Mouse (Mus musculus): Measurements from ENCODE around the gene Gm44511. TPM values are rescaled to one million over a fixed set of nuclear protein-coding genes. Genes with fewer than 3 reads are reported as not detected.
A peak's percentile ranks its signal among the peaks of the same experiment; 100 is the strongest.
"Not testable (repeated sequence)": the region's sequence is repeated elsewhere in the genome, so short reads cannot be mapped to it uniquely, and the experiment has no call there.

Gene Gm44511
- total RNA-seq, 4 experiments from 2014 or later, result 0.82 TPM; not detected in 3

DNA sequence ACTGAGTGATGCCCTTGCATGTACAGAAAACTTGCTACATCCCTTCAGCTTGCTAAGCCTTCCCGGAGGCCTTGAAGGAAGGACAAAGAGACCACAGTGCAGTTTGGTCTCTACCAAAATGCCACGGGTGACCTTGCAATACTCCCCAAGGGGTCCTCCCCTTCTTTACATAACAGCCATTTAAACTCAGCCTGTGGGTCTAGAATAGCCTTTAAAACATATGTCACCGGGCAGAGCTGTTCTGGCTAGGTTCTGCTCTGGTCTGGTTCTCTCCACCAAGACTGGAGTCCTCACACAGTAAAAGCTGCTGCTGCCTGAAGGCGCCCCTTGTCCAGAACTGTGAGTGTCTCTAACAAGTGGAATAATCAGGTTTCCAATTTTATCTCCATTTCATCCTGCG is 25.4 kb downstream of the Gm44511 start:
- DNase-seq (ENCODE audit: low spot score in 2 of 2), result not testable (repeated sequence)

DNA sequence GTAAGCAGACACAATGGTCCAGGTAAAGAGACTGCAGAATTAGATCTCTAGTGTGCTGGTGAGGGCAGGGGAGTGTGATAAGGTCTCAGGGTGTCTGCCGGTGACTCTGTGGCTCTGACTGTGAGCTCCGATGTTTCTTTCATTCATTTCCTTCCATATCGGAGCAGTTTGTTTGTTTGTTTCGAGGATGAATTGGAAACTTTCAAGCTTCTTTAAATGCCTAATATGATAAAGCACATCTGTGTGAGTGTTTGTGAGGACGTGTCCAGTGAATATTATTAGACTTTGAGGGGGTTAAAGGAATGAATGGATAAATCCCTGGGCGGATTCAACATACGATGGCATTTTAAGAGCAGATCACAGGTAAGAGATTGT is 26.2 kb downstream of the Gm44511 start:
- no peak for DNase-seq (ENCODE audit: low spot score in 2 of 2)

DNA sequence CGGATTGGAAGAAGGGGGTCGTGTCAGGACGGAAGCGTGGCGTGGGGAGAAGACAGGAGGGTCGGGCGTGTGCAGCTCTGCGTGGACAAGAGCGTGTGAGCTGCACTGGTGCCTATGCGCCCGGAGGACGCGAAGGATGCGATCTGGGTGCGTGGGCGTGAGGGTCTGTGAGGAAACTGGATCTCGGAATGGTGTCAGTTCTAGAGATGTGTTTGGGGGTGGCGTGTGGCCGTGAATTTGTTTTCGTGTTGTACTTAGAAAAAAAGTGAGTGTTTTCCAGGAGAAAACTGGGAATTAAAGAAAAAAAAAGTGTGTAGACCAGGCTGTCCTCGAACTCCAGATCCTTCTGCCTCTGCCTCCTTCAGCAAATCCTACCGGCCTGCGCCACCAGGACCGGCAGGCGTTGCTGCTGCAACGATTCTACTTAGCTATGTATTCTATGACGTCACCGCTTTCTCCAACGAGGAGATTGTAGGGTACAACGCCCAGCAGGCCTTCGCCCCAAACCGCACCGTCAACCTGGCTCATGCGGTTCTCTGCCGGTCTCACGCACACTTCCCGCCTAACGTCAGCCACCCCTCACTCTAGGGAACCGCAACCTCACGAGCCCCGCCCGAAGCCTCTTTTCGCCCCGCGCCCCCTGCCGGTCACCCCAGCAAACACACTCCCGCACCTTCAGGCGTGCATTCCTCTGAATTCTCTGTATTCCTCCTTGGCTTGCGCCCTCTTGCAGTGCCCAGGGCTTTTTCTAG is 26.8 kb downstream of the Gm44511 start:
- DNase-seq (ENCODE audit: low spot score in 2 of 2), result peak; percentile 88 to 96

DNA sequence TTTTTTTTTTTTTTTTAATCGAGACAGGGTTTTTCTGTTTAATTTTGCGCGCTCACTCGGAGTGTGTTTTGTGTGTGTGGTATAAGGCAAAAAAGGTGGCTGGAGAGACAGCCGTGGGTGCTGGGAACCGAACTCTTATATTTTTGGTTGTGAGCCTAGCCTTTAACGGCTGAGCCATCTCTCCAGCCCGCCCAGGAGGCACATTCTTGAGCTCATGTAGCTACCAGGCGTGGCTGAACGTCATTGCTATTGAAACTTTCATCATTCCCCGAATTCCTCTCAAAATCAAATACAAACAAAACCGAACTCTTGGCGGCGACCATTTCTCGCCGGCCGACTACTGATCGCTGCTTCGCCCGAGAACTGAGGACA is 27.4 kb downstream of the Gm44511 start:
- DNase-seq (ENCODE audit: low spot score in 2 of 2), result peak; percentile 60 to 90

DNA sequence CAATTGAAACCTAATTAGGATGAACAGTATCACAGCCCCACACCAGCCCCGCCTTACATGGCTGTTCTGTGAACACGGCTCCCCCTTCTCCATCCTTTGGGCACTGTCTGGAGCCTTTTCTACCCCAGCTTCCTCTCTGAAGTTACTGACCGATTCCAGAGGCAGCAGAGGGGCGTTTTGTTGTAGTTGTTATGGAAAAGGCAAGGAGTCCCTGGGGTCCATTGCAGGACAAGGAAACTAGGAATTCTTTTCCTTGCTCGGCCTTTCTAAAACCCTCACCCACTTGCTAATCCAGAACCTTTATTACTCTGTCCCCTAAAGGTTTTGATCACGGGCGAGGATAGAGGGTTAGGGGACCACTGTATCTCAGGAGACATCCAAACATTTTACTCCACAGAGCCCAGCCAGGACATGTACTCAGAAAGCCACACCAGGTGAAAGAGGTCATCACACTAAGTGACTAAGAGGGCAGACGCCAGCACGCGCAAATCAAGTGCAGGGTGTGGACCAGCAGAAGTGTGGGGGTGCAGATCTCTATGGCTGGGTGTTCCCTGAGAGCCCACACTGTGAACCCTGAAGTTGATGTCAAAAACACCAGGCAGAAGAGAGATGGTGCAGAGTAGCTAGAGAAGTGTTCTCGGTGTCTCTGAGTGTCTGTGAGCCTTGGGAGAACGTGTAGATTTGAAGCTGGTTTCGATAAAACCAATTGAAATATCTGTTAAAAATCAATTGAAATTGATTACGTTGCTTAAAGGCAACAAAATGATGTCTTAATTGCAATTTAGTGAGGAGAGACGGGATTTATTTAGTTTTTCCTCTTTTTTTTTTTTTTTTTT is 28.0 kb downstream of the Gm44511 start:
- DNase-seq (ENCODE audit: low spot score in 2 of 2), result no peak

DNA sequence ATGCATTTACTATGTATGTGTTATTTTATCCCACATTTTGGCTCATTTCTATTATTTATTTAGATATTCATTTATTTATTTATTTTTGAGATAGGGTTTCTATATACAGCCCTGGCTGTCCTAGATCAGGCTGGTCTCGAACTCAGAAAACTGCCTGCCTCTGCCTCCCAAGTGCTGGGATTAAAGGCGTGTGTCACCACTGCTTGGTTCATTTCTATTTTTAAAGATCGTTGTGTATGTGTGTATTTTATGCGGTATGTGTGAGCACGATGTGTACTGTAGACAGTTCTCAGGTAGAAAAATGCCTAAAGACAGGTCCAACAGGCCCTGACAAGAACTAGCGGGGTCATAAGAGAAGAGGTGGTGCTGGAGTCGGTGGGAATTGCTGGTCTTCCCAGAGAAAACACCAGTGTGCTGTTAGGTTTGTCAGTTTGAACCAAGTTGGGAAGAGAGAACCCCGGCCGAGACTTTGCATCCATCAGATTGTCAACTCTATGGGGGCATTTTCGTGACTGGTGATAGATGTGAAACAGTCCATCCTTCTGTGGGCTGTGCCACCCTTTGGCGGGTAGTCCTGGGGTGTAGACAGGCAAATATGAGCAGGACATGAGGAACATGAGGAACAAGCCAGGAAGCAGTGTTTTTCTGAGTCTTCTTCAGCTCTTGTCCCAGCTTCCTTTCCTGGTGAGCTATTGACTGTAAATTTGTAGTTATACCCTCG is 28.8 kb downstream of the Gm44511 start:
- no peak for DNase-seq (ENCODE audit: low spot score in 2 of 2)

DNA sequence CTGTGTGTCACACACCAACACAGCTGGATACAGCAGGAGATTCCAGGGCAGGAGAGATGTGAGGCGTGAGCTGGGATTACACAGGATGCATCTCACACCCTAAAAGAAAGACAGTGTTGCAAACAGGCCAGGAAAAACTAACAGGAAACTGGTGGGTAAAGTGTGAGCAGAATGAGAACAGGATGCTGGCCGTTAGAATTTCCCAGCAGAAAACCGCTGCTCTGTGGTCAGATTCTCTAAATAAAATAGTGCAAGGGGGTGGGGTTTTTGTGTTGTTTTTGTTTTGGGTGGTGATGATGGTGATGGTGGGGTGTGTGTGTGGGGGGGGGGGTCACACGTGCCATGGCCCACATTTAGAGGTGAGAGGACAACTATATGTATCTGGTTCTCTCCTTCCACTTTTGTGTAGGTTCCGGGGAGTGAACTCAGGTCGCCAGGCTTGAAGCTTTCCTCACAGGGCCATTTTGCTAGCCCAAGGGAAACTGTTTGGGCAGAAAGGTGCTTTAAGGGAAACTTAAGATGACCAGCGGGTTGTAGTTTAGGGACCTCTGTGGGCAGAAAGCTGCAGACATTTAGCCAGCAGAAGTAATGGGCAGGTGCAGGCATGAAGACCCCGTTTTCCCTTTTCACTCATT is 29.7 kb downstream of the Gm44511 start:
- DNase-seq (ENCODE audit: low spot score in 2 of 2), result no peak

DNA sequence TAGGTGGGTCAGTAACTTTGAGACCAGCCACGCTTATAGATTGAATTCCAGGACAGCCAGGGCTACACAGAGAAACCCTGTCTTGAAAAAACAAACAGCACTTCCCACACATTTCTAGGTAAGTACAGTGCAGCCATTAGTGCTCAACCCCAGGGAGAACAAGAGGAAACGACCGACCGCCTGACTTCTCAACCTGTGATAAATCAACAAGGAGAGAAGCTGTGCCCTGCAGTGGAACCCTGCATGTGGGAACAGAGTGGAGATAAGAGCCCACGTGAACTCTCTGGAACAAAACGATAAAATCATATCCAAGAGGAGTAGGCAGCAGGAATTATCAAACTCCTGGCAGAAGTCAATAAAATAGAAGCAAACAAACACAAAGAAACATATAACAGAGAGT is 32.4 kb downstream of the Gm44511 start:
- no peak for DNase-seq (ENCODE audit: low spot score in 2 of 2)

DNA sequence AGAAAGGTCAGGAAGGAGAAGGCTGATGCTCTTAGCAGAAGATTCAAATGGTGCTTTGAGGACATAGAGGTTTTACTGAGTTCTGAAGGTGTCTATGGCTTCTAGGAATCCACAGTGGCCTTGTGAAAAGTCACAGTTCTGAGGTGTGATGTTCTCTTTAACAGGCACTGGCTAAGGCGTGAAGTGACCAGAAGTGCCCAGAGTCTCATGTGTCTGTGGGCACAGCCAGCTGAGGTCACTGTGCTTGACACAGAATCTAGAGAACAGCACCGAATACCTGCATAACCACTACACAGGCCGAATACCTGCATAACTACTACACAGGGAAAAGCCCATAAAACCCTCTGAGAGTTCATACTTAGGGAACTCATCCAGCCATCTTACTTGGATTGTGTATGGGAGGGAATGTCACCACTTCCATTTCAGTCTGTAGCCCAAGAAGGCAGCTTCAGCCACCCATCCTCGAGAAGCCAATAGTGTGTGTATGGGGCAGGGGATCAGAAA is 35.6 kb downstream of the Gm44511 start:
- DNase-seq (ENCODE audit: low spot score in 2 of 2), result not testable (repeated sequence)

DNA sequence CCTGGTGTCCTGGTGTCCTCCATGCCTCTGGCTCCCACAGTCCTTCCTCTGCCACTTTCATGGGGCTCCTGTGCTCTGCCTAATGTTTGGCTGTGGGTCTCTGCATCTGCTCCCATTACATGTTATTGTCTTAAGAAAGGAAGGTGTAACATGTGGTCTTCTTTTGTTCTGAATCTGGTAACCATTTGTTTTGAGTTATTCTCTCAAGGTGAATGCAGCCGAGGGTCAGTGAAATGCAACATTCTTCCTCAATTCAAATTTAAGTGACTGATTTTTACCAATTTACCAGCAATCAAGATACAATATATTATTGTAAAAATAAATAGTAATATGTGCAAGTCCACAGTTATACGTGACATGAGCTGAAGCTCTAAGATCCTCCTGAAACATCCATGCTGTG is 37.0 kb downstream of the Gm44511 start, which contains the start of gene Klrb1c:
Gene Klrb1c (minus strand): TSS at position 101 of the 400 bp plus-strand sequence.
- DNase-seq (ENCODE audit: low spot score in 2 of 2), result no peak

DNA sequence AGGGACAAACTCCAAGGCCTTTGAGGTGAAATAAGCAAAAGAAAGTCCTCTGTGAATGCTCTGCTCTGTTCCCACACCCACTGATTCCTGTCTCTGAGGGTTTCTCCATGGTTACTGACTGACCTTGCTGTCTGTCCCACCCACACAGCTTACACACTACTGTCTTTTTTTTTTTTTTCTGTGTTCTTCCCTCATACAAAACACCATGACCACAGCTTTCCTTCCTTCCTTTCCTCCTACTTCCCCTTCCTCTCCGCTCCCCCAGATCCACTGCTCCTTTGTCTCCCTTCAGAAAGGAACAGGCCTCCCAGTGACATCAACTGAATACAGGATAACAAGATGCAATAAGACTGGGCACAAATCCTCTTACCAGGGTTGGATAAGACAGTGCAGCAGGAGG is 37.6 kb downstream of the Gm44511 start:
- no peak for DNase-seq (ENCODE audit: low spot score in 2 of 2)

DNA sequence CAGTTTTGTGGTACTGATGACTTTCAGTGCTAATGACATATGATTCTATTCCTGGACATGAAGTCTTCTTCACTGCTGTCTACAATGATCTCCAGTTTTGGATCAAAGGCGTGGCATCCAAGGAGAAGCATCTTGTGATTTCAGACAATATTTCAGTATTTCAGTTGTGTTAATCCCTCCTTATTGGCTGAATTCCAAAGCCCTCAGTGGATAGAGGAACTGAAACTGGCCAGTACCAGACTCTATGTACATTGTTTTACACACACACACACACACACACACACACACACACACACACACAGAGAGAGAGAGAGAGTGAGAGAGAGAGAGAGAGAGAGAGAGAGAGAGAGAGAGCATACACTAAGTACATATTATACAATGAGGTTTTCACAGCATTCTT is 39.7 kb downstream of the Gm44511 start:
- DNase-seq (ENCODE audit: low spot score in 2 of 2), result not testable (repeated sequence)

DNA sequence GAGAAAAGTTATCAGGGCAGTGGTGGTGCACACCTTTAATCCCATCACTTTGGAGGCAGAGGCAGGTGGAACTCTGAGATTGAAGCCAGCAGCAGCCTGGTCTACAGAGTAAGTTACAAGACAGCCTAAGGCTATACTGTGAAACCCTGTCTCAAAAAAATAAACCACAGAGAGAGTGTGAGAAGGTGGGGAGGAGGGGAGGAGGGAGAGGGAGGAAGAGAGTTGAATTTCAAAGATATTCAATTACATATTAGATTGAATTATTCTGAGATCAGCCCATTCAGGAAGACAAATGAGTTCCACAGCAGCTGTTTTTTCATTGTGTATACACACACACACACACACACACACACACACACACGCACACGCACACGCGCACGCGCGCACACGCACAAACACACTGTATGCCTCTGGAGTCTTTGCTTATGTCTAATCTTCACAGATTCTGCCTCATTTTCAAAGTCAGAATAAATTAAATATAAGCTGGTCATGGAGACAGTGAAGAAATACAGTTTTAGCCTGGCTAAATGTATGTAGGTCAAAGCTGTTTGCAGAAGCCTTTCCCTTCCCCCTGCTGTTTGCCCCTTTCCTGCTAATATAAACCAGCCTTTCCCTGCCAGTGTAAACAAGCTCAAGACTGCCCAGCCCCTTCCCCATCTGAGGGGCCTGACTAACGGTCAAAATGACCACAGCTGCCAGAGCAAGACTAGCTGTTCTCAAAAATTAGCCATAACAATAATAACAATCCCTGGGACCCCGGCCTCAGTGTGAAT is 56.4 kb downstream of the Gm44511 start:
- no peak for DNase-seq (ENCODE audit: low spot score in 2 of 2)

DNA sequence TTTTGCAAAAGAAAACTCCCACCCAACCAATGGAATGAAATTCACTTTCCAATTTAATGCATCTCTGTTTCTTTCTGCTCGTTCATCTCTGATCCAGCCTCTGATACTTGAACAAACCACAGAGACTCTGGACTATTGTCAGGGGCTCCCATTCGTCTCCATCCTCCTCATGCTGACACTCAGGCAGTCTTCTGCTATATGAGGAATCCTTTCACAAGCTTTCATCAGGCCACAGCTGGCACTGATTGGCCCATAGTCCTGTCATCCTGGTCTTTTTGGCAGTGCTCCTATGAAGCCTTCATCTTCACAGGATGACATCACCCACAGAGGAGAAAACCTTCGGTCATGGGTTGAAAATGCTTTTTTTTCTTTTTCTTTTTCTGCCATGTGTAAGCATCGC is 58.1 kb downstream of the Gm44511 start:
- no peak for DNase-seq (ENCODE audit: low spot score in 2 of 2)

DNA sequence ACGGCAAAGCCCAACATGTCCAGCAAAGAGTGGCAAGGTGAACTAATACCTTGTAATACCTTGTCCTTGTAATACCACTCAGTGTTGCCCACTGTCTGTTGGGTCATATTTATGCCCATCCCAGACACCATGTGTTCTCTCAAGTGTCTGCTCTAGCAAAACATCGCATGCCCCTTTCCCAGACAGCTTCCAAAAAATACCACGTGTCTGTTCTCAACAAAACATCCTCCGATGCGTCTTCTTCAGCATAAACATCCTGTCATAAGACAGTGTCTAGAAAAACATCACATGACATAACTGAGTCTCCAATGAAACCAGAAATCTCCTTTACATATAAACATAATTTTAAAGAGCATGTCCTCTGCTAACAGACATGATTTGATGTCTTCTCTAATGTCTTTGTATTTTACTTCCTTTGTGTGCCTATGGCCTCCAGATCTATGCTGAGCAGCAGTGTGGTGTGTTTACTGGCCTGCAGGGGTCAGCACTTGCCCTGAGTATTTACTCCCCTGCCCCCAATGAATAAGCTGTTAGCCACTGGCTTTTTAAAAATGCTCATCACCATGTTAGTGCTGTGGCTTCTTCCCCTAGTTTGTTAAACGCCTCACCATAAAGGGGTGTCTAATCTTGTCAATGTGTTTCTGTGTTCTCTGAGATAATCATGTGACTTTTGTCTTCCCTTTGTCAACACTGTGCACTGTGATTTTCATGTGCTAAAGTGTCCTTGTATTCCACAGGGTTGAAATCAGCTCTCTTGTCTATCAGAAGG is 59.4 kb downstream of the Gm44511 start:
- not testable (repeated sequence) for DNase-seq (ENCODE audit: low spot score in 2 of 2)

DNA sequence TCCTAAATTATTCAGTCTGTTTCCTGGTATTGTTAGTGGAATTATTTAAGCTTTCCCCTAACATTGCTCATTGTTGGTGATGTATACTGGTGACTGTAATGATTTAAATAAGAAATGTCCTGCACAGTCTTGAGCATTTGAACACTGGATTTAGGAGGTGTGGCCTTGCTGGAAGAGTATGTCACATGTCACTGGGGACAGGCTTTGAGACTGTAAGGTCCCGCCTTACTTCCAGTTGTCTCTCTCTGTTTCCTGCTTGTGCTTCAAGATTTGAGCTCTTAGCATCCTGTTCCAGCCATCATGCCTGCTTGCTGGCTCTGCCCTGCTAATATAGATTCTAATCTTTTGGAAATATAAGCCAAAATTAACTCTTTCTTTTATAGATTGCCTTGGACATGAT is 60.9 kb downstream of the Gm44511 start:
- no peak for DNase-seq (ENCODE audit: low spot score in 2 of 2)

DNA sequence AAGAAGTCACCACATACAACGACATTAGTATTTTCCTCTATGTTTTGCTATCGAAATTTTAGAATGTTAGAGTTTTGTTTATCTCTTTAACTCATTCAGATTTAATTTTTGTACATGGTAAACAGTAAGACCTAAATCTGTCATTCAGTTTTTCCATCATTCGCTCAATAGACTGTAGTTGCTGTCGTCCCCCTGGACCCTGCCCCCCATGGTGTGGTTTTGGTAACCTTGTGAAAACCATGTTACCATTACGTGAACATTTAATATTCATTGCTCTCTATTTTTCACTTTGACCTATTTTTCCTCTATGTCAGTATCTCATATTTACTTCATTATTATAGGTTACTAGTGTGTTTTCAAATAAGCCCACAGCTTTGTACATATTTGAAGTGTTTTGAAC is 61.5 kb downstream of the Gm44511 start:
- DNase-seq (ENCODE audit: low spot score in 2 of 2), result no peak

DNA sequence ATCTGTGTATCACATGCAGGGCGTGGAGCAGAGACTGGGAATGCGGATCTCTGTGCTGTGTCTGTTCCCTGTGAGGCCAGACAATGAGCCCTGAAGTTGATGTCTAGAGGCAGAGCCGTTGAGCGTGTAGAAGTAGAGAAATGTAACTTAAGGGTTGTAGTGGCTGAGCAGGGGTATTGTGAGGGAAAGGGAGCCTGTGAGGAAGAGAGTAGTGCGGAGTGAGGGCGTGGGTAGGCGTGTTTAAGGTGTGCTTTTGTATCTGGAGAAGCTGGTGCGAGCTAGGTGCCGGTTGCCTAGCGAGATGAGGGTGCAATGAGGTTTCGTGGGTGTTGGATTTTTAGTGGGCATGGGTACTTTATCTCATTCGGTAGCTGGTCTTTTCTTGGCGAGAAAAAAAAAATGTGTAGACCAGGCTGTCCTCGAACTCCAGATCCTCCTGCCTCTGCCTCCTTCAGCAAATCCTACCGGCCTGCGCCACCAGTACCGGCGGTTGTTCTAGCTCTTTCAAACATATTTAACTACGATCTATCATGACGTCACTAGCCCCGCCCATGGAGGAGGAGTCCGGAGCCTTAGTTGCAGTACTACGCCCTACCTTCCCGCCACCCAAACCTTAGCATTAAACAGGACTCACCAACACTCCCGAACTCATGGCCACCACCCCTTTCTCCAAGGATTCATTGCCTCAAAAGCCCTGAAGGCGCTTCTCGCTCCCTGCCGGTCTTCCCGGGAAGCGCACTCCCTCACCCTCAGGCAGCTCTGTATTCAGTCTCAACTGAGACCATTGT is 62.2 kb downstream of the Gm44511 start:
- DNase-seq (ENCODE audit: low spot score in 2 of 2), result peak; percentile 94 to 99
